Mouse (Mus musculus): ENCODE data around the gene Scn7a.

DNA sequence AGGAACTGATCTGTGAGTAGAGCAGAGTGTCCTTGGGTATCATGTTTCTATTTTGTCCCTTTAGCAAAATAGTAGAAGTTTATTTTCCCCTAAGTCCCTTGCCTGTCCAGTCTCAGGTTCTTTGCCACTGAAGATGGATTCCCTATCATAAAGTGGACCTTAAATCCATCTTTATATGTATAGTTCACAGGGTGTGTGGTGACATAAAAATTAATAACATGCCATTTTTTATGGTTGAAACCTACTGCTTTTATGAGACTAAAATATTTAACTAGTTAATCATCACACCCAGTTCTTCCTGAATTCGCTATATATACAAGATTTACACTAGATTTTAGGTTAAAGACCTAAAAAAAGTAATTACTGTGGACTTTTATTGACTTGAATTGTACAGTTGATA, 43.0 kb upstream of the Scn7a start:
- no peak for TF ChIP-seq POLR2A (IDR thresholded peaks at IDR 0.05; ENCODE audit: extremely low read depth, insufficient read depth, low read length)
- TF ChIP-seq CTCF (IDR thresholded peaks at IDR 0.05; ENCODE audit: low read depth, low read length) = no peak
